Mouse (Mus musculus) T-cell, adult 2 months (primary cell): ENCODE measurements around the gene Tvp23b.
A peak's percentile ranks its signal among the peaks of the same experiment; 100 is the strongest.

ENCODE experiments used
- DNase-seq: peaks from one replicate; pipeline ENCODE4 v3.0.0; 2022; ENCODE audit warnings: low spot score

The Tvp23b gene

DNA sequence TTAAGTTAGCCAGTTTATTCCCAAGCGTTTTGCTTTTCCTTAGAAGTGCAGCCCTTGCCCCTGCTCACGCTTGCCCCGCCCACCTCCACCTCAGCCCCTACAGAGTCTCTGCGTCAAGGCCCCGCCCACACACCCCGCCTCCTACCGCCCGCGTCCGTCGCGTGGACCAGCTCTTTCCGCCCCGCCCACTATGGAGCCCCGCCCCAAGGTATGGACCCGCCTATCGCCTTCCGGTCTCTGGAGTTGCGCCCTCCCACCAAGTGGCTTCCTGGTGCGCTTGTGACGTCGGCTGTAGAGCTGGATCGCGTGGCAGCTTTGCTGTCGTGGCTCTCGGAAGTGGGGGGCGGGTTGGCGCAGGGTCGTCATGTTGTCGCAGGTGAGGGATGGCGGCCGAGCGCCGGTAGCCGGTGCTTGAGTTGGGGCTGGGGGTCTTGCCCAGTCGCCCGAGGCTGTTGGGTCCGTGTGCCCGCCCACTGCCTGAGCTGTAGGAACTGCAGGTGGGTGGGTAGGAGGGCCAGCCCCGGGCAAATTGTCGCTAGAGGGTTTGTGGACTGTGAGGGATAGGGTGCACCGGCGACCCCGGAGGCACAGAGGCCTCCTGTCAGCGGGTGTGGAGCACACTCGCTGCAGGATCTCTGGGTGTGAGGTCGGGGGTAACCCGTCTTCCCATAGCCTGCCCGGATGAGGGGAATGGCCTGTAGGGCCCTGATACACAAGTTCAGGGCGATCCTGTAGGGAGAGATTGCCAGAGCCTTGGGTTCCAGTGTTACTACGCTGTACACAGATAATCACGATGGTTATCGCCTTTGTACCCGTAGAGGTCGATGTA is at the start of gene Tvp23b:
Tvp23b (plus strand) TSS at position 236 of the 829 bp plus-strand sequence.
- DNase-seq: peak; percentile 98

DNA sequence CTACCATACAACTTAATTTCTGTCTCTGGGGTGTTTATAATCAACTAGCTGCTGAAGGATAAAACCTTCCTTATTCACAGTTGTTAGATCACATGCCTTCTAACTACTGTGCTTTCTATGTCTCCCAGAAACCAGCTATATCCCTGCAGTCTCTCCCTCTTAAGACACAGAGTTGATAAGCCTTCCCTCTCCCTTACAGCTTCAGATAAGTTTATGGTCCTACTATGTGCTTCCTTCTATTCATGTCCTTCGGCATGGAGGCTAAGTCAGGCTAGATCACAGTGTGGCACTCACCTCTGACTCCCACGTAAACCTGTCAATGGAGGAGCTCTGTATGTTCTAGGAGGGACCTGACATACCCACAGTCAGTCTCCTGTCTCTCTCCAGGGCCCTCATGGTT is 48.9 kb upstream of the Tvp23b start:
- no peak for DNase-seq

- no peak for DNase-seq
Observed at GRCm38 (mm10) chr11:62831906-62832305, 47.3 kb upstream of the Tvp23b start.

DNA sequence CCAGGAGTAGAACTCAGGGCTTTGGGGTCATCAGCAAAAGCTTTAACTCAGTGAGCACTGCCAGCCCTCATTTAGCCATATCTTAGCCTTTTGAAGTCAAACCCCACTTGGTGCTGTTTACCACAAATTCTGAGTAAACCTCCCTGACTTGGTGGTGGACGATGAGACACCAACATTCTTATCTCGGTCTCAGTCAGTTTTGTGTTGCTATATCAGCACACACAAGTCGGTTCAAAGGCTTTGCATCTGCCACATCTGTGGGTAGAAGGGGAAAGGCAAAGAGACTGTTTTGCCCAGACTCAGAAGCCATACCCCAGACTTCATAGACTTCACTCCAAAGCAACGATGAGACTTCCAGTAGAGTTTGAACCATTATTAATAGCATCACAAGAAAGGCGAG is 34.7 kb upstream of the Tvp23b start:
- DNase-seq: no peak

- DNase-seq: no peak
Observed at GRCm38 (mm10) chr11:62845730-62846129, 33.5 kb upstream of the Tvp23b start.

DNA sequence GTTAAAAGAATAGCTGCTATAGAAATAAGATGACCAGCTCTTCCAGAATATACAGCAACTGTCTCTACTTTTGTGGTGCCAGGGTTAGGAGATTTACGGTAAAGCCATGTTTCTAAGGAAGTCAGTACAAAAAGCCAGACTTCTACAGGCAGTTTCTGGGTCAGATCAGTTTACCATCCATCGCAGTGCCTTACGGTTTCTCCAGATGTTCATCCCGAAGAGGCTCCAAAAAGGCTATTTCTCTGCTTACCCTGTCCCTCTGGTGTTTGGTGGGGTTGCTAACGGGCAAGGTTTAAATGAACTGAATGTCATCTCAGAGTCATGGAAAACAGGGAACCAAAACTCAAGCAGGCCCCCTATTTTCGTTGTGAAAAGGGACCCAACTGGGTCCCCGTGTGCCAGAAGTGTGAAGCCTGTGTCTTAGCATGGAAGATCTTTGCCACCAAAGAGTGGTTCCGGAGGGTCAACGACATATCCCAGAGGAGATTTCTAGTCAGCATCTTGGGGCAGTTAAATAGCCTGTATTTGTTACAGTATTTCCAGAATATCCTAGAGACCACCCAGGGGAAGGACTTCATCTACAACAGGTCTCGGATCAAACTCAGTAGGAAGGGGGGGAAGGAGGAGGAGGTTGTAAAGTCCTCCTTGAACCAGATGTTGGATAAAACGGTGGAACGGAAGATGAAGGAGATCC is 32.1 kb upstream of the Tvp23b start, which contains the start of gene Fbxw10:
Fbxw10 (plus strand) TSS at position 109 of the 694 bp plus-strand sequence.
- peak; percentile 21 for DNase-seq

DNA sequence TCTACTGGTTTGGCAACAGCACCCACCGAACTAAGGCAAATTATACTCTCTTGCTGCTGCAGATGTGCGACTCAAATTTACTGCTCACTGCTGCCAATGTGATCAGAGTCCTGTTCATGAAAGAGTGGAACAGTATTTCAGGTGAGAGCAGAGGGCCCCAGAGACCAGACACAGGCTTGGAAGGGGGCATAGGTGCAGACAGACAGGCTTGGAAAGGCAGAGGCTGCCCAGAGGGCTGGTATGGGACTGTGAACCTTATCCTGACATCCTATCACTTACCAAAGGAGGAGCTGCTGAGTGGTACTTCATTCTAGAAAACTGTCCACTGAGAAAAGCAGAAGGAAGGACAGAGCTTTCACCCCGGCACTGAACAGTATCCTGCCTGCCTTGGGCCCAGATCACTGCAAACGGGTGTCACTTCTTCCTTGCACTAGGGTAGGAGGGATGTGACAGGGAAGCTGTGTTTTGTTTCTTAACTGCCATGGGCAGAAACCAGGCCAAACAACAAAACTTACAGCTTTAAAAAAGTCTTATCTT is 31.5 kb upstream of the Tvp23b start:
- no peak for DNase-seq

DNA sequence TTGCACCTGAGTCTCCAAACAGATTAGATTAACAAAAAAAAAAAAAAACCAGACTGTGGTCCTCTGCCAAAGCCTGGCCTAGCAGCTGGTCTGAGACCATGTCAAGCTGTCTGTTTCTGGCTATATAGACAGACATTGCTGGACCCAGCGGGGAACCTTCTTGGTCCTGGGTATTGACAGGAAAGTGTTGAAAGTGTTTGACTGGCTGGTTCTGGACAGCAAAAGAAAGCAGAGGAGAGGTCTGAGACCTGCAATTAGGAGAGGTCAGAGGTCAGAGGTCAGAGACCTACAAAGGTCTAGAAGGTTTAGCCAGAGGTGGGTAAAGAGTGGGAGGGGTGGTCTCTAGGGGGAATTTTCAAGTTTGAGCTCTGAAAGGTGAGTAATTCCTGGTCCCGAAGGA is 31.0 kb upstream of the Tvp23b start:
- DNase-seq: no peak

DNA sequence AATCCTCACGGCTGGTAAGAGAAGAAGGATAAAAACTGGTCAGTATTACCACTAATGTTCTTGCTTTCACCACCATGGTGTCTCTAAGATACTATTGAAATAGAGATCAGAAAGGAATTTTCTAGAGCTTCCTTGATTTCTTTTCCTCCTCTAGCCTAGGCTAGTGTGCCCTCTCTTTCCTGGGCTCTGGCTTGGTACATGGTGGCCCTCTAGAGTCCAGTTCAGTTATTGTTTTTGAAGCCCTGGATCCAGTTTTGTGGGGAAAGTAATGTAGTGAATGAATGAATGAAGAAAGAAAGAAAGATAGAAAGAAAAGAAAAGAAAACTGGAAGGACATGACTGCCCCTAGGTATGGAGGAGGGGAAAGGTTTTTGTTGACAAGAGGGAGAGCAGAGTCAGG is 28.1 kb upstream of the Tvp23b start:
- no peak for DNase-seq

DNA sequence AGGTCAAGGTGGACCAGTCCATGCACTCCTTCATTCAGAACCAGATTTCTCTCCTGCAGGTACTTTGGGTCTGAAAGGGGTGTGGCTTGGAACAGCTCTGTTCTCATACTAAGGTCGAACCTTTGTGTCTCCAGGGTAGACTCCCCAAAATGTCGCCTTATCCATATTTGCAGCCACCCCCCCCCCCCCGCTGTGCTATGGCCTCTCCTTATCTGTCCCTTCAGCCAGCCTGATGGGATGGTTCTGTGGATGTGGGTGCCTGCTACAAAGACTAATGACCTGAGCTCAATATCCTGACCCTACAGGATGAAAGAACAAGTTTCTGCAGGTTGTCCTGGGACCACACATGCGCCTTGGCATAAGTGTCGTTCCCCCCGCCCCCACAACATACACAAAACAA is 25.9 kb upstream of the Tvp23b start:
- DNase-seq: no peak

DNA sequence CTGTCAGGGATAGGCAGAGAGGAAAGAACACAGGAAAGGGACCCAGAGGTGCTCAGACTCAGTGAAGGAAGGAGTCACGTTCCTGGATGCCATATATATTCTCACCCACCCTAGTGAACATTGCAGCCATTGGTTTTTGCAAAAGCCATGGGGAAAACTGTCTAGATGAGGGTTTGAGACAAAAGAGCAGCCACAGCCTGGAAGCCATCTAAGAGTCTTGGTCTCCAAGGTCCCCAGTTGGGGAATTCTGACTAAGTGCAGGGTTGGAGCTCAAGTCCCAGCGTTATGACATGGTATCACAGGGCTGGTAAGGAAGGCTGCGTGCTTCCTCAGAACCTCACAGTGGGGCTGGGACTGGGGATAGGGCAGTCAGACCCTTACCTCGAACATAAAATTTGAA is 13.7 kb upstream of the Tvp23b start:
- DNase-seq: no peak

DNA sequence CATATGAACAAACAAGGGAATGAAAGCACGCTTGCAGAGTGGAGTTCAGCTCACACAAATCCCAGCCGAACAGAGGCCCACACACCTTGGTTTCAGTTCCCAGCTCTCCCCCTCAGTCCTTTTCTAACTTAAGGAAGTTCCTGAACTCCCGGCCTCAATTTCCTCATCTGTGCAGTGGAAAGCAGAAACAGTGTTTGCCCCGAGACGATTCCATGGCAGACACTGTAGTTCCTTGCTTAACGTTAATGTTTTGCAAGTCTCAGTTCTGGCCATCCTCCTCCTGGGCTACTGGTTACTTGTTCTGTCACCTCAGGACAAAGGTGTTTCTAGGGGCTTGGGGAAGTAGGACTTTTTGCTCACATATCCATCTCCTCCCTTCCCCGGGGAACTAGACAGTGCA is 12.6 kb upstream of the Tvp23b start:
- DNase-seq: no peak

GRCm38 (mm10) chr11:62869201-62869600 is 10.1 kb upstream of the Tvp23b start:
- no peak for DNase-seq

- no peak for DNase-seq
Observed at GRCm38 (mm10) chr11:62869715-62870371, 9.4 kb upstream of the Tvp23b start.

DNA sequence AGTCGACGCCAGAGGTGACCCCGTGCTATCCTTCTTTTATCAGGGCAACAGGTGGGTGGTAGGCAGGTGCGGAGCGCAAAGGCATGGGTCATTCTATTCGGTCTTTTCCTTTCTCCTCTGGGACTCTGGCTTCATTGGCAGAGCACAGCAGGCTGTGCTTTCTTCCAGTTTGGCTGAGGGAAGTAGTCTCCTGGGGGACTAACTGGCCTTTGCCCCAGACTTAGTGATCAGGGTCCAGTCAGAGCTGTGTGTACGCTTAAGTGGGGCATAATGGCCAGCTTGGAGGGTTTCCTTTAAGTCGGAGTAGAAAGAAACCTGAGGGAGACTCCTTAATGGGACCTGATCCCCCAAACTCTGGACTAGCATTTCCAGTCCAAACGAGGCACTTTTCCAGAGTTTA is 5.8 kb upstream of the Tvp23b start:
- DNase-seq: no peak

DNA sequence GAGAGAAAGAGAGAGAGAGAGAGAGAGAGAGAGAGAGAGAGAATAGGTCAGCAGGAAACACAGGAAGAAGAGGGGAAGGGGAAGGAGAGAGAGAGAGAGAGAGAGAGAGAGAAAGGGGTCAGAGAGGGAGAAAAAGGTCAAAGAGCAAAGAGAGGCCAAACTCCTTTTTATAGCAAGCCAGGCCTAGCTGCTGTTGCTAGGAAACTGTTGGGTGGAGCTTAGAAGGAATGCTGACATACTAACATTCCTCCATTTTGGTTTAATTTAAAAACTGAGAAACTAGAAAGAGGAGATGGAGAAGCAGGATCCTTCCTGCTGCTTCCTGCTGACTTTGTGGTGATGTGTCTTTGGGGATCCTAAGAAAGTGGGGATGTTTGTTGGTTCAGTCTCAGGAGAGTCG is 3.6 kb upstream of the Tvp23b start:
- no peak for DNase-seq

- no peak for DNase-seq
Observed at GRCm38 (mm10) chr11:62876445-62876844, 2.8 kb upstream of the Tvp23b start.

DNA sequence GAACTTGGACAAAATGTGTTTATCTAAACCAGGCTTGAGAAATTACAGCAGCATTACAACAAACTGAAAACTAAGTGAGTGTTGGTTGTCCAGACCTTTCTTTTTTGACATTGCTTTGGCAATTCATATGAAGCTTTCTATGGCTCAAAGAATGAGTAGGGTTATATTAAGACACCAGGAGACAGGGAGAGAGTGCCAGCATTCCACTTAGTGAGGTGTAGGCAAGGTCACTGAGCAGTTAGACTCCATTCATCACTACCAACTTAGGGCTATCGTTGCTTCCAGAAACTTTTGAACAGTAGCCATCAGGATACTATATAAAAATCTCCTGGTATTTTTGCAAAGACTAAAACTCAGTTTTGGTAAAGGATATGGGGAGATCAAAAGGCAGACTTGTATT is 1.9 kb upstream of the Tvp23b start:
- DNase-seq: no peak

GRCm38 (mm10) chr11:62878728-62879127 is 527 bp upstream of the Tvp23b start:
- DNase-seq: no peak

DNA sequence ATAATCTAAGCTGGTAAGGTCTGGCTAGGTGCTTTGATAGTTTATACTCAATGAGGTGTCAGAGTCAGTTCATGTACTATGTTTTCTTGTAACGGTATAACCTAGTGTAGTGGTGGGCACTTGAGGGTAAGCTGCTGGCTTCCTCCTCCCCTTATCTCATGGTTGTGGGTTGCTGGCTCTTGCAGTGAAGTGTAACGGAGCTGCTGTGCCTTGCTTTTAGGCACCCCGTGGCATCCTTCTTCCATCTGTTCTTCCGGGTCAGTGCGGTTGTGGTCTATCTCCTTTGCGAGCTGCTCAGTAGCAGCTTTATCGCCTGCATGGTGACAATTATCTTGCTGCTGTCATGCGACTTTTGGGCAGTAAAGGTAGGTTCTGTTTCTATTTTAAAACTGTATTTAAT is 4.2 kb downstream of the Tvp23b start:
- no peak for DNase-seq

- DNase-seq: no peak
Observed at GRCm38 (mm10) chr11:62885323-62885722, 6.1 kb downstream of the Tvp23b start.

- no peak for DNase-seq
Observed at GRCm38 (mm10) chr11:62890796-62891195, 11.5 kb downstream of the Tvp23b start.

DNA sequence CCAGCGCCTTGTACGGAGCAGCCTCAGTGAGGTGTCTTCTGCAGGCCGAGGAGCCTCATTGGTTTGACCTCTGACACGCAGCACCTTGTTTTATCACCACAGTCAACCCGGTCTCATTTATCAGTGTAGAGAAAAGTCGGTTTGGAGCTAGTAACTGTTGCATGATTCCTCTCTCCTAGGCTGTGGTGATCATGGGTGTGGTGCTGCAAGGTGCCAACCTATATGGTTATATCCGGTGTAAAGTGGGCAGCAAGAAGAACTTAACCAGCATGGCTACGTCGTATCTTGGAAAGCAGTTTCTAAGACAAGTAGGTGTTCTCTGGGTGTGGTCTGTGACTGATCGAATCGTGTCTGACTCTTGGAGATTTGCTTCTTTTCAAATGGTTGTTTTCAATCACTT is 12.5 kb downstream of the Tvp23b start:
- DNase-seq: no peak
